Mouse (Mus musculus): ENCODE measurements at regions not wholly inside any gene's neighbourhood (a gene's known extent, or its start where the extent isn't known, plus 50 kb on each side); places are given as distances from the start of the nearest gene placed in this dataset.

GRCm38 (mm10) chr1:165018236-165018635, 82.9 kb upstream of the Xcl1 start:
- TF ChIP-seq CTCF (conservative IDR thresholded peaks at IDR 0.05; ENCODE audit: insufficient read depth, insufficient read length, low read depth, low read length) (no peak), POLR2A (IDR thresholded peaks at IDR 0.05; ENCODE audit: low read depth, low read length) (no peak)
- H3K27me3 ChIP-seq (replicated peaks; ENCODE audit: control insufficient read depth, insufficient read depth, low read length), result no peaks in the 10 kb centered on the region
- H3K36me3 ChIP-seq (ENCODE audit: control insufficient read depth, insufficient read depth, low read length), result no peaks in the 10 kb centered on the region
- no peak for DNase-seq
- no peak overlapping the region for H3K27ac ChIP-seq (ENCODE audit: insufficient read depth, low read depth, low read length)
- no peak overlapping the region for H3K4me3 ChIP-seq (ENCODE audit: insufficient read depth, low read depth, low read length)
- H3K4me1 ChIP-seq (ENCODE audit: control insufficient read depth, insufficient read depth, low read length), result no peaks in the 10 kb centered on the region
- WGBS, result 92% methylated on average over 4 of the region's 4 CpGs

GRCm38 (mm10) chr1:165017793-165018192, 82.5 kb upstream of the Xcl1 start:
- 94% methylated on average over 6 of the region's 6 CpGs for WGBS
- Histone ChIP-seq H3K36me3 (ENCODE audit: control insufficient read depth, insufficient read depth, low read length) (no peaks in the 10 kb centered on the region), H3K4me3 (ENCODE audit: insufficient read depth, low read depth, low read length) (no peak overlapping the region), H3K27ac (ENCODE audit: insufficient read depth, low read depth, low read length) (no peak overlapping the region), H3K4me1 (ENCODE audit: control insufficient read depth, insufficient read depth, low read length) (no peaks in the 10 kb centered on the region), H3K27me3 (replicated peaks; ENCODE audit: control insufficient read depth, insufficient read depth, low read length) (peaks cover 2% of the 10 kb centered on the region; the same call in 1 of the 2 replicates)
- TF ChIP-seq CTCF (conservative IDR thresholded peaks at IDR 0.05; ENCODE audit: insufficient read depth, insufficient read length, low read depth, low read length) (no peak), POLR2A (IDR thresholded peaks at IDR 0.05; ENCODE audit: low read depth, low read length) (no peak)
- DNase-seq, result no peak

GRCm38 (mm10) chr1:165014328-165014727, 79.0 kb upstream of the Xcl1 start:
- Histone ChIP-seq H3K4me3 (ENCODE audit: insufficient read depth, low read depth, low read length) (no peak overlapping the region), H3K27ac (ENCODE audit: insufficient read depth, low read depth, low read length) (no peak overlapping the region), H3K36me3 (ENCODE audit: control insufficient read depth, insufficient read depth, low read length) (no peaks in the 10 kb centered on the region), H3K27me3 (replicated peaks; ENCODE audit: control insufficient read depth, insufficient read depth, low read length) (peaks cover 2% of the 10 kb centered on the region; the same call in 1 of the 2 replicates), H3K4me1 (ENCODE audit: control insufficient read depth, insufficient read depth, low read length) (no peaks in the 10 kb centered on the region)
- WGBS, result 71% methylated on average over 1 of the region's 1 CpGs
- no peak for TF ChIP-seq CTCF (conservative IDR thresholded peaks at IDR 0.05; ENCODE audit: insufficient read depth, insufficient read length, low read depth, low read length)
- TF ChIP-seq POLR2A (IDR thresholded peaks at IDR 0.05; ENCODE audit: low read depth, low read length), result no peak
- DNase-seq, result no peak

GRCm38 (mm10) chr1:165013428-165013827, 78.1 kb upstream of the Xcl1 start:
- H3K27me3 ChIP-seq (replicated peaks; ENCODE audit: control insufficient read depth, insufficient read depth, low read length), result peaks cover 2% of the 10 kb centered on the region; the same call in 1 of the 2 replicates
- no peak for TF ChIP-seq CTCF (conservative IDR thresholded peaks at IDR 0.05; ENCODE audit: insufficient read depth, insufficient read length, low read depth, low read length)
- TF ChIP-seq POLR2A (IDR thresholded peaks at IDR 0.05; ENCODE audit: low read depth, low read length), result no peak
- H3K27ac ChIP-seq (ENCODE audit: insufficient read depth, low read depth, low read length), result no peak overlapping the region
- DNase-seq, result no peak
- 77% methylated on average over 2 of the region's 2 CpGs for WGBS
- no peaks in the 10 kb centered on the region for H3K36me3 ChIP-seq (ENCODE audit: control insufficient read depth, insufficient read depth, low read length)
- H3K4me3 ChIP-seq (ENCODE audit: insufficient read depth, low read depth, low read length), result no peak overlapping the region
- no peaks in the 10 kb centered on the region for H3K4me1 ChIP-seq (ENCODE audit: control insufficient read depth, insufficient read depth, low read length)

GRCm38 (mm10) chr1:165012376-165012775, 77.0 kb upstream of the Xcl1 start:
- no peak for TF ChIP-seq CTCF (conservative IDR thresholded peaks at IDR 0.05; ENCODE audit: insufficient read depth, insufficient read length, low read depth, low read length)
- no peak for TF ChIP-seq POLR2A (IDR thresholded peaks at IDR 0.05; ENCODE audit: low read depth, low read length)
- DNase-seq, result no peak

GRCm38 (mm10) chr1:164999515-164999914, 64.2 kb upstream of the Xcl1 start:
- DNase-seq, result no peak
- Histone ChIP-seq H3K27me3 (replicated peaks; ENCODE audit: control insufficient read depth, insufficient read depth, low read length) (no peaks in the 10 kb centered on the region; the same call in 1 of the 2 replicates), H3K27ac (ENCODE audit: insufficient read depth, low read depth, low read length) (no peak overlapping the region), H3K4me1 (ENCODE audit: control insufficient read depth, insufficient read depth, low read length) (no peaks in the 10 kb centered on the region), H3K4me3 (ENCODE audit: insufficient read depth, low read depth, low read length) (no peak overlapping the region), H3K36me3 (ENCODE audit: control insufficient read depth, insufficient read depth, low read length) (no peaks in the 10 kb centered on the region)
- TF ChIP-seq CTCF (conservative IDR thresholded peaks at IDR 0.05; ENCODE audit: insufficient read depth, insufficient read length, low read depth, low read length), result no peak
- TF ChIP-seq POLR2A (IDR thresholded peaks at IDR 0.05; ENCODE audit: low read depth, low read length), result no peak
- WGBS, result 55% methylated on average over 10 of the region's 10 CpGs

More at GRCm38 (mm10) chr1:165012376-165012775, 77.0 kb upstream of the Xcl1 start:
- H3K27ac ChIP-seq (ENCODE audit: insufficient read depth, low read depth, low read length), result no peak overlapping the region
- no peaks in the 10 kb centered on the region for H3K36me3 ChIP-seq (ENCODE audit: control insufficient read depth, insufficient read depth, low read length)
- H3K4me1 ChIP-seq (ENCODE audit: control insufficient read depth, insufficient read depth, low read length), result no peaks in the 10 kb centered on the region
- WGBS, result 13% methylated on average over 3 of the region's 3 CpGs
- no peak overlapping the region for H3K4me3 ChIP-seq (ENCODE audit: insufficient read depth, low read depth, low read length)
- peaks cover 2% of the 10 kb centered on the region; the same call in 1 of the 2 replicates for H3K27me3 ChIP-seq (replicated peaks; ENCODE audit: control insufficient read depth, insufficient read depth, low read length)

- TF ChIP-seq CTCF (conservative IDR thresholded peaks at IDR 0.05; ENCODE audit: insufficient read depth, insufficient read length, low read depth, low read length) (no peak), POLR2A (IDR thresholded peaks at IDR 0.05; ENCODE audit: low read depth, low read length) (no peak)
- no peak overlapping the region for H3K4me3 ChIP-seq (ENCODE audit: insufficient read depth, low read depth, low read length)
- 58% methylated on average over 3 of the region's 3 CpGs for WGBS
- no peaks in the 10 kb centered on the region for H3K36me3 ChIP-seq (ENCODE audit: control insufficient read depth, insufficient read depth, low read length)
- H3K27me3 ChIP-seq (replicated peaks; ENCODE audit: control insufficient read depth, insufficient read depth, low read length), result no peaks in the 10 kb centered on the region; the same call in 1 of the 2 replicates
- no peaks in the 10 kb centered on the region for H3K4me1 ChIP-seq (ENCODE audit: control insufficient read depth, insufficient read depth, low read length)
- no peak overlapping the region for H3K27ac ChIP-seq (ENCODE audit: insufficient read depth, low read depth, low read length)
- DNase-seq, result peak; percentile 5
Observed at GRCm38 (mm10) chr1:164998621-164999020, 63.3 kb upstream of the Xcl1 start.

Measured in kidney, adult 2 months (tissue).